Mouse (Mus musculus) granulocyte monocyte progenitor cell, adult 5-6 weeks (primary cell): ENCODE data around the gene Mrln. TPM values are rescaled to one million over a fixed set of nuclear protein-coding genes. Genes with fewer than 3 reads are reported as not detected.

ENCODE experiments used
- ATAC-seq: replicated peaks from 2 replicates; pipeline ENCODE4 v1.8.0; 2016; ENCODE audit warnings: mild to moderate bottlenecking, moderate TSS enrichment, inconsistent platforms; ENCODE audit not compliant: poor library complexity, severe bottlenecking
- total RNA-seq, 2 experiments: library from RNA; stranded (forward) in 1 of 2; stranded (reverse) in 1 of 2; fragments of 200-712, 200-1000 nt in 1 of 2; fragments of >200 nt in 1 of 2; fragmentation: Nextera tagmentation in 1 of 2; gene quantifications; 2 replicates each; pipeline ENCODE4 v1.2.3; 2014 to 2017

Gene Mrln
- total RNA-seq (2014; fragmentation: Nextera tagmentation) (not detected in 2 replicates), total RNA-seq (2017) (not detected in 2 replicates)

DNA sequence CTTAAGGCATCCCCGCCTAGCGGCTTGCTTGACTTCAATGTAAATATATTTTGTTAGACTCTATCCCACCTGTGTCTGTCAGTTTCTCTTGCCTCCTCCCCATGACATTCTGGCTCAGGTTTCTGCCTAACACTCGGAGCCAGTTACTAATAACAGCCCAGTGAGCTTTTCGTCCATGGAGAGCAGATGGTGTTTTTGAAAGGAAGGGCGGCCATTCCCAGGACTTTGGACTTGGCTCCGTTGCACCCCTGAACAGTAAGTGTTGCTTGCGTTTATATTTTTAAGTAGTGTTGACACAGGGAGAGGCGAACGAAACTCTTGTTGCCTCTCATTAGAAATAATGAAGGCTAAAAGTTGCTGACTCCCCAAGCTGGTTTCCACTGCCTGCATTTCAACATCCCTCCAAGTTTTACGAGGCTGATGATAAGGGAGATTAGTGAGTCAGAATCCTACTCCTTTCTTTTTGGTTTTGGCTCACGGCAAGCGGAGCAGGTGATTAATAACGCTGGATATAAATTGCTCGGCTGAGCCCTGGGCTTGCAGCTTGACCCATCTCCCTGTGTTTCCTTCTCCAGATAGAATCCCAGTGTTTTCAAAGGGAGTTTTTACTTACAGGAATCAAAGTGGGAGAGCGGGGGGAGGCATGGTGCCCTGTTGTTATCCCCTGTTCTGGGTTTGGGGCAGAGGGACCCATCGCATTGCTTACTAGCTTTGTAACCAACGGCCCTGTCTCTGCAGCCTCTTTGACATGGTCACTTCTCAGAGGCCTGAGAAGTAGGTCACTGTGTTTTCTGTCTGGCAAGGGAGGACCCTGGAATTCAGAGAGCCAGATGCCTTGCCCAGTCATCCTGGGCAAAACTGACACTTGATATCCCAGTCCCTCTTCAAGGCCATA is at the start of gene Mrln:
TSS of gene Mrln (plus strand) at position 160 of the 895 bp plus-strand sequence.
- no peak for ATAC-seq

DNA sequence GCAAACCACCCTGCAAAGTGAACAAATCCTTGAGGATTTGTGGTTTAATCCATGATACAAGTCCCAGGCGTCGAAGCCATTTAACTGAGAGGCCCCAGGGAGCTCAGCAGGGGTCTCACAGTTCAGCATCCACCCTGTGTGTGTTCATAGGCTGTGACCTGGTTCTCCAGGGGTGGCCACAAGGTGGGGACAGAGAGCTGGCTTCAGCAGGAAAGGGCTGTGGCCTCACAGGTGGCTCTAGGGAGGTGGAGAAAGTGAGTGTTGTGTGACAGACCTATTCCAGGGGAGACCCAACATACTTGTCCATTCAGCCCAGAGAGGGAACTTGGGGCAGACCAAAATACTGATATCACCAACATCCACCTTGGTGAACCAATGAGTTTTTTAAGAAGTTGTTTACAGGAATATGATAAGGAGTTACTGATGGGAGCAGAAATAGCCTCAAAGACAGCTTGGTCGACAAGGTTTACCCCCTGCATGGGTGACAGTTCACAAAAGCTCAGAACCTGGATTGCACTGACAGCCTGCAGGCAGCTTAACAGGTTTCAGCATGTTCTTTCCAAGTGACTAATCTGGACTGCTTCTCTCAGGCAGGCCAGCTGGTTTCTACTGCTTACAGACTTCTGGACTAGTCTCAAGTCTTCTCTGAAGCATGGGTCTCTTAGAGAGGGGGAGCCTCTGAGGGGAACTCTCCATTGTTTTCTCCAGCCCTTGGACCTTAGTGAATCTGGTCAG is 47.9 kb upstream of the Mrln start:
- peak; percentile 50; the same call in 1 of the 2 replicates for ATAC-seq

DNA sequence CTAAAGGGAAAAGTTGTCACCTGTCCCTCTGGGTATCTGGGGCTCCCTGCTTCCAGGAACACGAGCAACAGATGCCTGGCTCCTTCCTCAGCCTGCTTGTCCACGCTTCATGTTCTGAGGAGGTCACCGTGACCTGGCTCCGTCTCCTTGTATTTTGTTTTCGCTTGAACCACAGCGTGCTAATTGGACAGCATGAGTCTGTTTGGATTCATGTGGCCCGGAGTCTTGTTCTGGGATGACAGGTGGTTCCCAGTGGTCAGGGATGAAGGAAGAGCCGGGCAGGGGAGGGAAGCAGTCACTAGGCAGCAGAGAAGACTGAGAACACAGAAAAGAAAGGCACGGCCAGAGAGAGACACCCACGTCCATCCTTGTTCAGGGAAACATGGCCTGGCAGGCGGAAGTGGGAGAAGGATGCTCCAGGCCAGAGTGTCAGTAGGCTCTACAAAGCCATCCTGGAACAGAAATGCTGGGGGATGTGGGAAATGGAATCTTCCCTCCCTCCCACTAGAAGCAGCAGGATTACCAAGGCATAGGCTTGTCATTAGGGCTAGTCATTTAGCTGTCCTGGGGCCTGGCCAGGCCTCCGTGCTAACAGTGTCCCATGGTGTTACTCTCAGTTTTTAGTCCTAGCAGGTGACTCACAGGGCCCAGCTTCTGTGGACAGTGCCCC is 44.7 kb upstream of the Mrln start:
- ATAC-seq = no peak

DNA sequence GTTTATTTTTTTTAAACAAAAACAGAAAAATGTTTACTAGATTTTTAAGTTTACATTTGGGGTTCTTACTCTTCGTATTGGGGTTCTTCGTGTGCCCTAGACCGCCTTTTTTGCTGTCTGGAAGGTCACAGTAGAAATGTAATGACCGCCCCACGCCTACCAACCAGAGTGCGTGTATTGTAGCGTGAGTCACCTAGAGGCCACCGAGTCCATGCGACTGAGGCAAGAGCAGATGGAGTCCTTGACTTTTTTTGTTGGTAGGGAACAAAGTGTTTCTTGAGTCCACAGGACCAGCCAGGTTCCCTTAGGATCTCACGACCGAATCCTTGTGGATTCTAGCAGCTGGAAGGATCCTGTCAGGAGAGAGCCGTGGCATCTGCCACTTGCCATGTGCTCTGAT is 43.7 kb upstream of the Mrln start:
- no peak for ATAC-seq

DNA sequence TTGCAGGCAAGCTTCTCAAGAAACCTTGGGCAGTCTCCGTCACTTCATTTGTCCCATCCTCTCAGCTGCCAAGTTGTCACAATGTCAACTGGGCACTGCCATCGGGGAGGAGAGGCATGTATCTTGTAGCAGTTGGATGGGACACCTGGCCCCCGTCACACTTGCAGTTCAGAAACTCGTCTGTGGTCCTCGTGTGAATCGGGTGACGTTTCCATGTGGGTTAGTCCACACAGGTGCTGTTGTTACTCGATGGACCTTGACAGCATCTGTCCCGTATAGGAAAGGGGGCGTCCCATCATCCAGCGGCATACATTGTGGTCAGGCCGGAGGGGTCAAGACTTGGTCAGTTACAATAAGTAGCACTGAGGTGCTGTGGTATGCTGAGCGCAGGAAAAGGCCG is 43.0 kb upstream of the Mrln start:
- ATAC-seq = no peak

DNA sequence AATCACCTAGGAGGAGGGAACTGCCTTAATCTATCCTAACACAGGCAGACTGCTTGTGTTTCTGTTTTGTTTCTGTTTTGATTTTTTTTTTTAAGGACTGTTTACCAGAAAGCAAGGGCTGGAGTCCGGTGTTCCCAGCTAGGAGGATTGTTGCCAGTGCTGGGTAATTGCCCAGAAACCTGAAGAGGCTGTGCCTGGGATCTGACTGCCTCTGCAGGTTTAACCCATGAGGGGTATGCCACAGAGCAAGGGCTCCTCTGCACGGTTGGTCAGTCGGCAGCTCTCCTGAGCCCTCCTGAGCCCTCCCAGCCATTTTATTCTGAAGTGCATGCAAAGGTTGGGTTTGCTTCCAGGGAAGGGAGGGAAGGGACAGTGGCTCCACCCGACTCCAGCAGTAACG is 40.8 kb upstream of the Mrln start:
- no peak for ATAC-seq

DNA sequence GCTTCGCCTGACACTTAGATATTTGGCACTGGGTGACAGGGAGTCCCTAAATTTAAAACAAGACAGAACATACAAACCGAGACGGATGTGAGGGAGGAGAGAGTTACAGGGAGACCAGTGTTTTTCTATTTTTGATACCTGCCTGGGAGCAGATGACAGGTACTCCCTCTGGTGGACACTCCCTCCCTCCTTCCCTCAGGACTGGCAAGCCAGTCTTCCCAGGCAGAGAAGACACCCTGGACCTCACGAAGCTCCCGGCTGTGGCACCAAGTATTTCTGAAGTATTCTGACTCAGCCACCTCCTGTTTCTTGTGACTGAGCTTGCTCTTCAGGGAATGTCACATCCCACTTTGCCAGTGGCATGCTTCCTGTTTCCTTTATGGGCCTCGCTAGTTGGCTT is 38.6 kb upstream of the Mrln start:
- ATAC-seq = no peak

DNA sequence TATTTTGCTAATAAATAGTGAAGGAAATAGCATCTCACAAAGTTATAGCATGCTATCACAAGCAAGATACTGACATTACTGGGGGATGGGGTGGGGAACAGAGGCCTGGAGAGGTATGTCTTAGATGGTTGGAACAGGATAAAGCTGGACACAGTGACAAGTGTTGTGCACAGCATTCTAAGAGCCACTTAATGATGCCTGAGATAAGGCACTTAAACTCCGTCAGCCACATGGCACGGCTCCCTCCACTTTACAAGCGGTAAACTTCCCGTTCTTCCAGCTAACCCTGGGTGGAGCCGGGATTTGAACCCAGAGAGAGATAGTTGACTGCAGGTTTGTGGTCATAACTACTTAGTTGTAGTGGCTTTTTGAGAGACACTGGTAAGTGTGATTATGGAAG is 38.0 kb upstream of the Mrln start:
- ATAC-seq = no peak

DNA sequence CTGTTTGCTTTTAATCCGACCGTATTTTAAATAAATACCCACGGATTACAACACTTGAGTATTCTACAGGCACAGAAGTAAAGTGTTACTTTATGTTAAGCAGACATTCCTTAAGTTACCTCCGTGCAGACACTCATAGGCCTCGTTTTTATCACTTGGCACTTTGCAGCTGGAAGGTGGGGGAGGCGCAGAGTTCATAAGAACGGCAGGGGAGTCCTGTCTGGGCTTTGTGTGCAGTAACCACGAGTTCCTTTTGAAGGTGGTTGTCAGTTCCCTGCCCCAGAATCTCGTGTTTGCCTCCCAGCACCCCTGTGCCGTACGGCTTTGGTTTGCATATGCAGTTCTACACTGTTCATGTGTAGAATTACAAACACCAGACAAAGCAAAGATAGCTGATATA is 36.8 kb upstream of the Mrln start:
- ATAC-seq = no peak

DNA sequence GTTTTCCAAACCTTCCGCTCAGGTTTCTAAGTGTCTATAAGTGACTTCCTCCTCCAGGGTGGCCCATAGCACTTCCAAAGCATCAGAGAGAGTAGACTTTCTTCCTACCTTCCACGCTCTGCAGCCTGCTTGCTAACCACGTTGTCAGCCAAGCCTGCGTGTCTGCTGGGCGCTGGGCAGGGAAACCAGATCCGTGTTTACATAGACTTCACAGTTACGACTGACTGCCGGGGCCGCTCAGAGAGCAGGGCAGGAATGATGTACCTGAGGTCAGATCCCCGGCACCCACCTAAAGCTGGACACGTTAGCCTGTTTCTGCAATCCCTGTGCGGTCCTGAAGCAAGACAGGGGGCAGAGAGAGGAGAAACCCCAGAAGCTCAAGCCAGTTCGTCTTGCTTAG is 36.1 kb upstream of the Mrln start:
- no peak for ATAC-seq

DNA sequence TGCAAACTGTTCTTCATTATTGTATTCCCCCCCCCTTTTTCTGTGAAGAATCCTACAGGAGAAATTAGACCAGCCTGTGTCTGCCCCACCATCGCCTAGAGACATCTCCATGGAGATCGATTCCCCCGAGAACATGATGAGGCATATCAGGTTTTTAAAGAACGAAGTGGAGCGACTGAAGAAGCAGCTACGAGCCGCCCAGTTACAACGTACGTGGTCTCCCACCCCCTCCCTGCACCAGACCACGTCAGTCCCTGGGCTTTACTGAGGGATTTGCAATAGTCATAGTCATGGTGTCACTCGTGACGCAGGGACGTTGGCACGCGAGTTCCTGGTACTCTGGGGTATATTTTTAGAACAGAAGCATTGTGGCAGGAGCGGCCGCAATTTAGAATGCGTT is 35.4 kb upstream of the Mrln start:
- no peak for ATAC-seq

DNA sequence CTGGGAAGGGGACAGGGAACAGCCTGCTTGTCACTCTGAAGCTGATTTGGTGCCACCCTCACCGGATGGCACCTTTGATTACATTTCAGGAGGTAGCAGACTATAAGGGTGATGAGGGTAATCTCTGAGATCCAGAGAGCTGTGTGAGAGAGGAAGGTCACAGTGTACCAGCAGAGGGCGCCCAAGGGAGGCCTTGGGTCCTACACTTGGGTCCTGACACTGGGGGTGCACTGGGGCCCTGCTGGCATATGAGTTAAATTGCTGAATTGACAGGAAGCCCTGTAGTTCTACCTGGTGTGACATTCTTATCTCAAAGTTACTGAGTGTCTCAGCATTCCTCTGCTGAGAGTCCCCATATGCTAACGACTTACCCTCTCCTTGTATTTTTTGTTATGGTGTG is 31.1 kb upstream of the Mrln start:
- peak; percentile 95 for ATAC-seq

DNA sequence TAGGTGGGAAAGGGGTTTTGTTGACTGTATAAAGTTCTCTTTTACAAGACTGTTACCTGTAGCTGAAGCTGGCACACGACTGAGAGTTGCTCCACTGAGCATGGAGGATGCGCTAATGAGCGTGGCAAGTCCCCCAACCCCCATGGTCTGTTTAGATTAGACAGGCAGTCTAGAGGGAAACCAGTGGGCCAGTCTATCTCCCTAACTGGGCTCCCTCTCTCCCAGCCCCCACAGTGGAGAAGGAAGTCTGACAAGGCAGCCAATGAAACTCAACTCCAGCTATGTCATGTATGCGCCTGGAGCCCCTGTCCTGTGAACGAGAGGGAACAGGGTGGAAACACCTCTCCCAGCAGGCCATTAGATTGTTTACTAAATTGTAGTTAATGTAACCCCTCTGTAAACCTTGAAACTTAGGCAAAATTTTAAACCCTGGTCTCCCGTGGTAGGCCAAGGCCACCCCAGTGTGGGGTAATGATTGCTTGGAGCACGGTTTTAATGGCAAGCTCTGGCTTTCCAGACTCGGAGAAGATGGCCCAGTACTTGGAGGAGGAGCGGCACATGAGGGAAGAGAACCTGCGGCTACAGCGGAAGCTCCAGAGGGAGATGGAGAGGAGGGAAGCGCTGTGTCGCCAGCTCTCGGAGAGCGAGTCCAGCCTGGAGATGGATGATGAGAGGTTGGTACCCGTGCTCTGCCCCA is 29.8 kb upstream of the Mrln start:
- no peak for ATAC-seq

DNA sequence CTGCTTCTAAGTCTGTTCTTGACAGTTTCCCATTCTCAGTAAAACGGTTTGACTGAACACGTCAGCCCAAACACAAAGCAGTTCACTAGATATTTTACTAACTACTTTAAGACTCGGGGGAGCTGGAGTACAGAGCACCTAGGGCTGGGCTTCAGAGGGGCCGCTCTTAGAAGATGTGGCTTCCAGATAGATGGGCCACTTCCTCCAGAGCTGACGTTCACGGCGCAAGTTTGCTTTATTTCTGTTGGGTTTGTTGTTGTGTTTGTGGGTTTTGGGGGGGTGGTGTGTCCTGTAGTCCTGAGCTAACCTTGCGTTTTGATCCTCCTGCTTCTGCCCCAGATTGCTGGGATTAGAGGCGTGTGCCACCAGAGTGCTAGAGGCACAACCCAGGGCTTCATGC is 23.7 kb upstream of the Mrln start:
- ATAC-seq = no peak

DNA sequence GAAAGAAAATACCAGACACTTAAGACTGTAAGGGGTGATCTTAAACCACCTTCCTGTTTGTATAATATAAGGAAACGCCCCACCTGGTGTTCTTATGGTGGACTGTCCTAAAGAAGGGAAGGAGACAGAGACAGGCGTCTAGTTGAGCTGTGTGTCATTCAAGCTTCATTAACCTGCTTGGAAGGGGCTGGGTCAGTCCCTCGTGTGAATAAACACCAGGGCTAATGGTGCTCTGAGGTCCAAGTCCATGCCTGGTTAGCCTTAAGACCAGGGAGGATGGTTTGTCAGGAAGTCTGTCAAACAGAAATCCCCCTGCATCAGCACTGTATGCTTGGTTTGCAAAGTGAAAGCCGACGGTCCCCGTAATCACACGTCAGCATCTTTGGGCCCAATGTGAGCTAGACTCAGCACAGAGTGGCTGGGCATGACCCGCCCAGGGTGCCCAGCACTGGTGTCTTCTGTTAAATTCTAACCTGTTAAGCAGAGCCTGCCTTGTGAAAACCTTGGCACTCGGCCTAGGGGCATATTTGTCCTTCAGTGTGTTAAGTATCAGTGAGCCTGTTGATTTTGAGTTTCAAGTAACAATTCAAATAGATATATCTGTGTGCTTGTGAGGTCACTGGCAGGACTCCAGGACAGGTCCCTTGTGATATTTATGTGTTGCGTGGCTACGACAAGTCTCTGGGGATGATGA is 23.0 kb upstream of the Mrln start:
- ATAC-seq = 0 out of 2 replicates have a peak, but pooled peaks have one; percentile 12

DNA sequence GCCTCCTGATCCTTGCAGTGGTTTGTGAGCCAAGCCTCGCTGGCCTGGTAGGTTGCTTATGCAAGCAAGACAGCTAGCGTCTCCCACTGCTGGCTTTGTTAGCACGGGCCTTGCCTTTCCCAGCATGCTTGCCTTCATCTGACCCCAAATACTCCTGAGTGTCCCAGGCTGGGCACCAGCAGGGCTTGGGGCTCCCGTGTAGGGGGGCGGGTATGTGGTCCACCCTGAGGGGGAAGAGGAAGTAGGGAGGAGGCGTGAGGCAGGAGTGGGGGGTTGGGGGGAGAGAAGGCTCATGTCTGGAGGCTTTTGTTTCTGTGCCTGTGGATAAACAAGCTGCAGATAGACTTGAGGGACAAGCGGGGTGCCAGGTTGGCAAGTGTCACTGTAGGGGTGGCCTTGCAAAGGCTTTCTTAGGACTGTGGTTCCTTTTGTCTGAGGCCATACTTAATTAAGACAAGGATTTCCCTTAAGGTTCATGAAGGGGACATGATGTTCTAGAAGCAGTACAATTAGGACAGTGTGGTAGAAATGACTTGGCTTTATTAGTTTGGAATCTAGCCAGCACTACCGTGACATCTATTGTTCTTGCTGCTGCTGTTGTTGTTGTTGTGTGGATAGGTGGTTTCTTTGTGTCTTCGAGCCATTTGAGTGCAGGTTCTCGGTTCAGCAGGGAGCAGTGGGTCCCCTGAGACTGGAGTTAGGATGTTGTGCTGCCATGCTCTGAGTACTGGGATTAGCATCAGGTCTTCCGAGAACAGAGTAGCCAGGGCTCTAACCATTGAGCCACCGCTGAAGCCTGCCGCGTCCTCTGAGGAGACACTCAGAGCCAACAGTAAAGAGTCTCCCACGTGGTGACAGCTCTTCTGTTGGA is 21.0 kb upstream of the Mrln start:
- ATAC-seq = peak; percentile 76

DNA sequence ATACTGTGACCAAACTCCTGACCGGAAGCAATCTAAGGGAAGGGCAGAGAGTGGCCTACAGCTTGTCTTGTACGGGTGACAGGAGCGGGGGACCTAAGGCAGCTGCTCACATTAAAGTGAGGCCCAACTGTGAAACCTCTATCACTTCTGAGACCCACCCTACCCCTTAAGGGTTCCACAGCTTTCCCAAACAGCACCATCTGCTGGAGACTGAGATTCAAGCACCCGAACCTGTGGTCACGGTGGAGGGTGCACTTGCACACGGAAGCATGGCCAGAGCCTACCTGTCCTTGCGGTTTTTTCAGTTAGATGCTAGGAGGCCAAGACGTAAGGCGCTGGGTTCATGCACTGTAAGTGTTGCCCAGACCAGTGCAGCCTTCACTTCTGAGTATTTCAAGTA is 18.3 kb upstream of the Mrln start:
- ATAC-seq = peak; percentile 51

DNA sequence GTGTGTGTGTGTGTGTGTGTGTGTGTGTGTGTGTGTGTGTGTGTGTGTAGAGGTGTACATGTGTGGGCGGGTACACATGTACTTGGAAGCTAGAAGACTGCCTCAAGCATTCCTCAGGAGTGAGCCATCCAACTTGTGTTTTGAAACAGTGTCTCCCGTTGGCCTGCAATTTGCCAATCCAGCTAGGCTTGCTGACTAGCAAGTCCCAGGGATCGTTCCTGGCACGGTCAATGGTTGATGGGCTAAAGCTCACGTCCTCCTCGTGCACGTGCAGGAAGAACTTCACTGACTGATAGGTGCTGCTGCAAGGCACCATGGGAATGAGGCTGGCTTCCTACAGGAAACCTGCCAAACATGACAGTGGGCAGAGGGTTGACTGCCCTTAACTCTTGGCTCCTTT is 17.9 kb upstream of the Mrln start:
- ATAC-seq = no peak

DNA sequence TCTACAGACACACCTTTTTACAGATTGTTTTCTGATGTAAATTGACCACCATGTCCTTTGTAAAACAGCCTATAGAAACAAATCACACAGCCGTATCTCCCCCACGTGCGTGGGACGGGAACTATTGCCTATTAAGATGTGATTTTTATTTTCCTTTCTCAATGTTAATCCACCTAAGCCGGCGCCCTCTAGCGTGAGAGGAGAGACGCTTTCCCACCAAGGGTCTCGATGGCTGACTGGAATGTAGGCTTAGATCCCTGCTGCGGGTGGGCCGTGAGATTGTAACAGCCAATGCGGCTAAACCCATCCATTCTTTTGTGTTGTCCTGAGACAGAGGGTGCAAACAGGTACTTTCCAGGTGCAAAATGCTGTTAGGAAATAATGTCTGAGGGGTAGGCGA is 14.6 kb upstream of the Mrln start:
- ATAC-seq = no peak
